Mouse (Mus musculus) heart, adult 8-10 months (tissue): Measurements from ENCODE around the gene Golm1. TPM values are rescaled to one million over a fixed set of nuclear protein-coding genes. Genes with fewer than 3 reads are reported as not detected.
"Not testable (repeated sequence)": the region's sequence is repeated elsewhere in the genome, so short reads cannot be mapped to it uniquely, and the experiment has no call there.

Experiments
- DNase-seq: peaks from one replicate; pipeline ENCODE4 v3.0.0; 2022; ENCODE audit warnings: low spot score
- total RNA-seq, 4 experiments: library from RNA; stranded (reverse); gene quantifications; 2 replicates each; pipeline ENCODE4 v1.2.4; 2022

Golm1 gene
- total RNA-seq: 10 to 100 TPM; 12.3 to 17.9 (median 14.4) TPM

- DNase-seq: peak; percentile 34
Measured at GRCm38 (mm10) chr13:59675151-59676011, at the start of gene Golm1. Gene Golm1 (minus strand): TSS chr13:59675811.

- not testable (repeated sequence) for DNase-seq
Measured at GRCm38 (mm10) chr13:59722089-59722488, 46.5 kb upstream of the Golm1 start.

GRCm38 (mm10) chr13:59719475-59719874 is 43.9 kb upstream of the Golm1 start:
- no peak for DNase-seq

GRCm38 (mm10) chr13:59718857-59719440 is 43.3 kb upstream of the Golm1 start:
- peak; percentile 25 for DNase-seq

- DNase-seq: no peak
Measured at GRCm38 (mm10) chr13:59713710-59714109, 38.1 kb upstream of the Golm1 start.

GRCm38 (mm10) chr13:59711984-59712383 is 36.4 kb upstream of the Golm1 start, which contains the start of gene Spata31d1b:
Gene Spata31d1b (plus strand): TSS chr13:59712284.
- DNase-seq: not testable (repeated sequence)

- DNase-seq: no peak
Measured at GRCm38 (mm10) chr13:59710230-59710629, 34.6 kb upstream of the Golm1 start, which contains the start of gene Spata31d1a. Gene Spata31d1a (minus strand): TSS chr13:59710330.

- peak; percentile 3 for DNase-seq
Measured at GRCm38 (mm10) chr13:59704562-59704961, 29.0 kb upstream of the Golm1 start.

- DNase-seq: no peak
Measured at GRCm38 (mm10) chr13:59703514-59703913, 27.9 kb upstream of the Golm1 start.

GRCm38 (mm10) chr13:59700137-59700536 is 24.5 kb upstream of the Golm1 start:
- DNase-seq: not testable (repeated sequence)

- no peak for DNase-seq
Measured at GRCm38 (mm10) chr13:59699131-59699530, 23.5 kb upstream of the Golm1 start.

GRCm38 (mm10) chr13:59695781-59696180 is 20.2 kb upstream of the Golm1 start:
- no peak for DNase-seq

GRCm38 (mm10) chr13:59694008-59694407 is 18.4 kb upstream of the Golm1 start, which contains the start of gene 4921517D22Rik:
Gene 4921517D22Rik (minus strand): TSS chr13:59694108.
- no peak for DNase-seq

GRCm38 (mm10) chr13:59691478-59691877 is 15.9 kb upstream of the Golm1 start:
- no peak for DNase-seq

GRCm38 (mm10) chr13:59690576-59690975 is 15.0 kb upstream of the Golm1 start:
- DNase-seq: no peak

- no peak for DNase-seq
Measured at GRCm38 (mm10) chr13:59689843-59690242, 14.2 kb upstream of the Golm1 start.

- DNase-seq: no peak
Measured at GRCm38 (mm10) chr13:59689313-59689712, 13.7 kb upstream of the Golm1 start.

- DNase-seq: peak; percentile 9
Measured at GRCm38 (mm10) chr13:59688338-59688770, 12.7 kb upstream of the Golm1 start.

- DNase-seq: no peak
Measured at GRCm38 (mm10) chr13:59685236-59685635, 9.6 kb upstream of the Golm1 start.

- no peak for DNase-seq
Measured at GRCm38 (mm10) chr13:59682629-59683028, 7.0 kb upstream of the Golm1 start.

GRCm38 (mm10) chr13:59679908-59680307 is 4.3 kb upstream of the Golm1 start:
- no peak for DNase-seq

GRCm38 (mm10) chr13:59679306-59679705 is 3.7 kb upstream of the Golm1 start:
- no peak for DNase-seq
